Mouse (Mus musculus) heart, postnatal 25 days (tissue): ENCODE data around the gene Als2. TPM values are rescaled to one million over a fixed set of nuclear protein-coding genes. Genes with fewer than 3 reads are reported as not detected.

Experiments used
- DNase-seq: peaks from one replicate; pipeline ENCODE4 v3.0.0; 2022; ENCODE audit warnings: low spot score
- intact Hi-C: fragments of 180-260 bp; cut with DNase I; formaldehyde crosslinking; loops from one replicate; pipeline ENCODE4 v1.15.1; 2025
- total RNA-seq, 2 experiments: library from RNA; stranded (reverse); gene quantifications; 2 replicates each; pipeline ENCODE4 v1.2.3; 2021

The Als2 gene
- total RNA-seq, 2 experiments from 2014 or later, result 7.8 to 11.6 TPM

DNA sequence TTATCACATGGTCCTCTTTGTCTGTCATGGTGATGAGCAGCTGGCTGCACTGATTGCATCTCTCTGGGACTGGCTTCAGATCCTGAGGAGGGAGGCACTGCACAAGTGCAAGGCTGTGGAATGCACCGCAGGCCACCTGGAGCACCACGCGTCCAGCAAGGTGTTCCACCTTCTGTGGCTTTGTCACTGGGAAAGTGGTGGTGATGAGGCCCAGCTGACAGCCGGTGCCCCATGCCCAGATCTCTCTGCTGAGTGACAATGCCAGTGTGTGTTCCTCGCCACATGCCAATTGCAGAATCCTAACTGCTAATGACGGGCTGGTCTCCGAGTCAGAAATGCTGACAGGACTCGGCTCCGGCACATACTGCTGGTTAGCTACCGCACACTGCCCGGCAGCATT is 21.6 kb downstream of the Als2 start:
- intact Hi-C loops, result no loop called here
- no peak for DNase-seq

GRCm38 (mm10) chr1:59212951-59213350 is 24.1 kb downstream of the Als2 start:
- DNase-seq, result no peak
- intact Hi-C loops, result no loop called here

GRCm38 (mm10) chr1:59212076-59212779 is 24.8 kb downstream of the Als2 start:
- intact Hi-C loops, result no loop called here
- DNase-seq, result no peak

DNA sequence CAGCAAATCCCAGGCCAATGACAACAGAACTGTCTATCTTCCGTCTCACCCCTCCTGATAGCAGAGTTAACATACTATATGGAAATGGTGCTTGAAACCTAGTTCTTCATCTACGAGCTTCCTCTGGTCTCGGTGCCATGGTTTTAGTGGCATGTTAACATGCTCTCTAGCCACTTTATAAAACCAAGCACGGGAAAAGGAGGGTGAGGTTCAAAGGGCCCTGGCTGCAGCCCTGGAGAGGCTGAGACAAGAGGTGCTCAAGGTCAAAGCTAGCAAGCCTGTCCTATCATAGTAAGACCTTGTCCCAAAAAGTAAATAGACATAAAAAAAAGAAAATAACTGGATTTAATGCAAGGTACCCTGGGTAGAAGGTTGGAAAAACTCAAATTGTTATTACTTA is 25.4 kb downstream of the Als2 start:
- DNase-seq, result no peak
- intact Hi-C loops, result no loop called here

DNA sequence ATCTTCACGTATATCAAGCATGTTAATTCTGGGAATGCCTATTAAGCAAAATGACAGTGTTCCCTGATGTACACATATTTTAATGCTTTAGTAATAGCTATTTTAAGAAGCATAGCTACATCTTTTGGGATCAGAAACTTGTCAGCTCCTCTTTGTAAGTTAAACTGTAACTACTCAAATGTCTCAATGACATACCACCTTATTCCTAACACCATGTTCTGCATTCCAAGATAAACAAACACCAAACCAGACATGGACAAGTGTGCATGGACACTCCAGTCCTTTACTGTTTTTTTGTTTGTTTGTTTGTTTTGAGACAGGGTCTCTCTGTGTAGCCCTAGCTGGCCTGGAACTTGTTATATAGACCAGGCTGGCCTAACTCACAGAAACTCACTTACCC is 28.7 kb downstream of the Als2 start:
- intact Hi-C loops, result no loop called here
- DNase-seq, result no peak

DNA sequence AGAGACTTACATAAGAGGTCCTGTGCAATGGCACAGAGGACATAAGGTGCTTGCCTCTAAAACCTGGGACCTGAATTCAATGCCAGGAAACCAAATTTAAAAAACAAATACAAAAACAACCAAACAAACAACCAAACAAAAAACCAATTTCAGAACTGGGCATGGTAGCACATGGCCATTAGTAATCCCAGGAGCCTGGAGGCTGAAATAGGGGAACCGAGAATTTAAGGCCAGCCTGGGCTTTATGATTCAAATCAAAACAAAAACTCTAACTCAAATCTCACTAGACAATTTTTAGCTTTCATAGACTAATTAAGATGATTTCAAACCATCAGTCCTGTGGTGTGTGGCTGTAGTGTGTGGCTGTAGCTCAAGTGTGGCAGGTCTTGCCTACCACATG is 32.5 kb downstream of the Als2 start:
- intact Hi-C loops, result no loop called here
- no peak for DNase-seq

DNA sequence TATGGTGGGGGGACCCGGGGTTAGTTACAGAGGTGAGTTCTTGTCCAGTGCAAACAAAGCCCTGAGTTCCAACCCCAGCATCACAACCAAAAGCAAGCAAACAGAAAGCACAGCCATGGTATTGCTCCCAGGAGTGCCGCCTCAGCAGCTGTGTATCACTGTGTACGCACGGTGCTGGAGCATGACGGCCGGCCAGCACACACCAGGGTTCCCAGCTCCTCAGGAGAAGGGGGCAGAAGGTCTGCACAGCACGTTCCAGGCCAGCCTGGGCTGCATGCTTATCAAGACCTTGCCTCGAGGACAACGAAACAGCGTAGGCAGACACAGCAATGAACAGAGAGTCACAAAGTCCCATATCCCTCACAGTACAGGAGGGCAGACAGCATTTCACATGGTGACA is 34.7 kb downstream of the Als2 start:
- intact Hi-C loops, result no loop called here
- DNase-seq, result no peak

GRCm38 (mm10) chr1:59201561-59201960 is 35.5 kb downstream of the Als2 start:
- intact Hi-C loops, result no loop called here
- no peak for DNase-seq

DNA sequence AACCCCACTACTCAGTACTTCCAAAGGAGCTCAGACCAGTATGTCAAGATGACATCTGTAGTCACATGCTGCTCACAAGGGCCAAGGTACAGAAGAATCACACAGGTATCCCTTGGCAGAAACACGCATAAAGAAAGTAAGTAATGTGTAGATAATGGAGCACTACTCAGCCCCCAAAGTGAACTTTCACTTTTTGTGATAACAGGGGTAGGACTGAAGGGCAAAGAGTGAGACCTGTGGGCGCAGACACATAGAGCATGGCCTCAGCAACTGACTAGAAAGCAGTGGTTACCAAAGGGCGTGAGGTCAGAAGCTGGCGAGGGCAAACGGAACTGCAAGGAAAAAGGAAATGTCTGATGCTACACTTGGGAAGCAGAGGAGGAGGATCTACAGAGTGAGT is 36.1 kb downstream of the Als2 start:
- intact Hi-C loops, result no loop called here
- no peak for DNase-seq

DNA sequence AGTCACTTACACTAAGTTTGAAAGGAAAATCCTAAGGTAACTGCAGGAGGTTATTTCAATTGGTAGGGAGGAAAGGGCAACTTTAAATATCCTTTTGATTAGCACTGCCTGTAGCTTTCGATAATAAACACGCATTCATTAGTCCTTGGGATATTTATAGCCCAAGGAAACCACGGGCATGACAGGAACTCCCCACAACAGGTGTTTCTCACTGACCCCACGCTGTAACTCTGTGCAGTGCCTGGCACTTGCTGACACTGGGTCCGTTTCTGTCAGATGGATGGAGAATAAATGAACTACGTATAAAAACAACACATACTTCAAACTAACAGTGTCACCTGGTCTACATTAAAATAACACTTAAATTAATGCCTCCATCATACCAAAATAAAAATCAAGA is 42.1 kb downstream of the Als2 start:
- DNase-seq, result no peak
- intact Hi-C loops, result no loop called here

- intact Hi-C loops, result no loop called here
- DNase-seq, result no peak
These were observed 49.2 kb downstream of the Als2 start for GRCm38 (mm10) chr1:59187786-59188185.

DNA sequence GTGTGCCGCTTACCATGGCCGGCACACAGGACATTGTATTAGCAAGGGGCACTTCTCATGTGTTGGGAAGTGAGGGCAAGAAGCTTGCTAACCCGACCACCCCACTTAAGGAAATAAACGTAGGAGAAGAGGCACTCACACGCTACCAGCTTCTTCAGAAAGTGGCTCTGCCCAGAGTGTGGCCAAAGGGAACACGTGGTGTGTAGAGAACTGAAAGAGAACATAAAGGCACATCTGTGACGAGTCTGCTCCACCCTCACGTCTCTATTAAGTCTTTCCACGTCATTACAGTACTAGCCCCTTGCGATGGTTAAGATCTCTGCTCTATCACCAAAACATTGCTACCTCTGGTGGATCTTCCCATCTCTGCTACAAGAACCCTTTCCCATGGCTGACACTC is 50.7 kb downstream of the Als2 start:
- DNase-seq, result no peak
- intact Hi-C loops, result no loop called here

DNA sequence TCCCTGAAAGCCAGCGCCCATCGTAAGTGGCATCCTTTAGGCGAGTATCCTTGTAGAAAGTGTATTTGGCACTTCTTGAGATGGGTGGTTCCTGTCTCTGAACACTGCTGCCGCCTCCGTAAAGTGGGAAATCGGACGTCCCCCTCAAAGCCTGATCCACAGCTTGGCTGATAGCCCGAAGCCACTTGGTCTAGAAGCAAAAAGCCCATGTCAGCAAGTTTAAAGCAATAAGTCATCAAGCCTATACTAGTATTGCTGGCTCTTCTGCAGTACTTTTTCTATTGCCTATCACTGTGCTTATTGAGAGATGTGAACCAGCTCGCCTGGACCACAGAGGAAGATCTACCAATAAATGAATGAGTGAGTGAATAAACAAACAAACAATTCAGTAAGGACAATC is 51.6 kb downstream of the Als2 start:
- intact Hi-C loops, result no loop called here
- DNase-seq, result no peak

- no peak for DNase-seq
- intact Hi-C loops, result no loop called here
These were observed 54.0 kb downstream of the Als2 start for GRCm38 (mm10) chr1:59183045-59183444.

GRCm38 (mm10) chr1:59182373-59182772 is 54.7 kb downstream of the Als2 start:
- DNase-seq, result no peak
- intact Hi-C loops, result no loop called here

DNA sequence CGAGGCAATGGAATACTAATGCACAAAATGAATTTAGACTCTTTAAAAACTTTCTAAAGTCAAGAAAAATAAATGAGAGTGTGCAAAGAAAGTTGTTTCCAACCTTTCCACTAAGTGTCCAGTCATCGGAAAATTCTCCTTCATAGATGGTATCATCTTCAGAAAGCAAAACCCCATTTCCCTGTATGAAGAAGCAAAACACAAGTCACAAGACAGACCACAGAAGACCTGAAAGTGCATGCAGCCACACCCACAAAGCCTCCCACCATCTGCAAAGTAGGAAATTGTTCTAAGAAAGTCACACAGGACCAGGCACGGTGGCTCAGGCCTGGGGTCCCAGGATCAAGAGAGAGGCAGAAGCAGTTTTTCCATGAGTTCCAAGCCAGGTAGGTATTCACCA is 57.0 kb downstream of the Als2 start:
- intact Hi-C loops, result no loop called here
- no peak for DNase-seq

DNA sequence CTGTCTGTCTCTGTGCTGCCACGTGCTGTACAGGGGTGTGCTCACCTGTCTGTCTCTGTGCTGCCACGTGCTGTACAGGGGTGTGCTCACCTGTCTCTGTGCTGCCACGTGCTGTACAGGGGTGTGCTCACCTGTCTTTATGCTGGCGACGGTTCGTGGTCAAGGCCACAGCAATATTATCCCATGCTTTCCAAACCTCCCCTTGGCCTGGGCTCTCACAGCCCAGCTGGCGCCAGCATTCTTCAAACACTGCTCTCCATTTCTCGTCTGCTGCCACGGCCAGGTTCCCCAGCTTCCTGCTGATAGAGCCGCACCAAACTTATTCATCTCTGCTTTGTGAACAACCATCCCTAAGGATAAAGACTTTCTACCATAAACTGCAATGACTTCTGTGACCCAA is 58.6 kb downstream of the Als2 start:
- DNase-seq, result no peak
- intact Hi-C loops, result no loop called here

- intact Hi-C loops, result no loop called here
These were observed 62.3 kb downstream of the Als2 start for GRCm38 (mm10) chr1:59174514-59175373.

GRCm38 (mm10) chr1:59173023-59173422 is 64.0 kb downstream of the Als2 start:
- intact Hi-C loops, result no loop called here

More at GRCm38 (mm10) chr1:59174514-59175373, 62.3 kb downstream of the Als2 start:
- DNase-seq, result no peak

DNA sequence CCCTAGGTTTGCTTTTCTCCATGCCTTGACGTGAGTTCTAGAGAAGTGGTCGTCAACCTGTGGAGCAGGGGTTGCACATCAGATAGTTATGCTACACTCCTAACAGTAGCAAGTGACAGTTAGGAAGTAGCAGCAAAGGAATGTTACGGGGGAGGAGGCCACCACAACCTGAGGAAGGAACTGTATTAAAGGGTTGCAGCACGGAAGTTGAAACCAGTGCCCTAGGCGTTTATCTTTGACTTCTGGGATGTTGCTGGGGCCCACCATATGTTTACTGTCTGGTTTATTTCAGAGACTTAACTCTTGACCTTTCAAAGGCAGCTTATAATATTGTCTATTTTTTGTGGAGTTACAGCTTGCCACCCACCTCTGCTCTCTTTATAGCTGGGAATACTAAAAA is 65.2 kb downstream of the Als2 start:
- intact Hi-C loops, result no loop called here
- DNase-seq, result no peak

More at GRCm38 (mm10) chr1:59173023-59173422, 64.0 kb downstream of the Als2 start:
- DNase-seq, result no peak

DNA sequence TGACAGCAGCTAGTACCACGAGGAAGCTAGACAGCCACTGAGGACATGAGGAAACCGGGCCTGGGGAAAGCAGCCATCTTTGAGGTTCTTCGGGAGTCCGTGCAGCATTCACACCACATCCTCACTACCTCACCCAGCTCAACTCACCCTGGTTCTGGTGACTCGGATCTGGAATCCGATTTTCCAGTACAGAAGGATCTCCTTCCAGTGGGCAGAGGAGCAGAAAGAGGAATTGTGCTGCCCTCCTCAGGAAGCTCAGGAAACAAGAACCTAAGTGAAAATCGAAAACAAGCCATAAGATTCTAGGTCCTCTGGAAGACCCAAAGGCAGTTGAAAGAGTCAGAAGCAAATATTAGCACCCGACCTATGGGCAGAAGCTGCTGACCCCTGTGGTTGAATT is 66.7 kb downstream of the Als2 start:
- no peak for DNase-seq
- intact Hi-C loops, result no loop called here
